ENCODE assay signal across 8 mouse cellular contexts in genomic region chr11:70686901-70687566, GRCm38 (mm10). TPM values are rescaled to one million over a fixed set of nuclear protein-coding genes. Genes with fewer than 3 reads are reported as not detected.
A peak's percentile ranks its signal among the peaks of the same experiment; 100 is the strongest.
DNase-seq lines count a peak whose midpoint lies in the region; ATAC-seq lines count a peak whose summit lies in the region.

No protein-coding gene starts in this region.

- ATAC-seq in embryonic facial prominence, embryonic 11.5 days (replicated peaks; ENCODE audit: insufficient number of reproducible peaks, low FRiP score, low TSS enrichment, low read depth): peak; percentile 72
- ATAC-seq in stomach, embryonic 15.5 days (ENCODE audit: insufficient read depth, low FRiP score, low read depth): peak; percentile 47; the same call in 1 of the 2 replicates

- WGBS in embryonic facial prominence, embryonic 11.5 days: 3% methylated on average over 16 of the region's 16 CpGs
- WGBS in stomach, embryonic 15.5 days: 2% methylated on average over 16 of the region's 16 CpGs

- H3K4me2 ChIP-seq in embryonic facial prominence, embryonic 11.5 days (ENCODE audit: low read depth, low read length): peak overlapping the region; percentile 64
- H3K4me2 ChIP-seq in stomach, embryonic 15.5 days: peak overlapping the region; percentile 77

- H3K36me3 ChIP-seq in embryonic facial prominence, embryonic 11.5 days (replicated peaks; ENCODE audit: control insufficient read depth, insufficient read depth, low read depth, low read length): no peaks in the 10 kb centered on the region
- H3K36me3 ChIP-seq in stomach, embryonic 15.5 days: peaks cover 19% of the 10 kb centered on the region

- peak overlapping the region; percentile 79 for H3K9ac ChIP-seq in embryonic facial prominence, embryonic 11.5 days (replicated peaks; ENCODE audit: low read length)
- H3K9ac ChIP-seq in stomach, embryonic 15.5 days: peak overlapping the region; percentile 76

- H3K27ac ChIP-seq in embryonic facial prominence, embryonic 11.5 days (replicated peaks; ENCODE audit: low read depth, low read length): peak overlapping the region; percentile 70; the same call in 1 of the 2 replicates
- peak overlapping the region; percentile 95 for H3K27ac ChIP-seq in stomach, embryonic 15.5 days

- H3K9me3 ChIP-seq in embryonic facial prominence, embryonic 11.5 days (replicated peaks; ENCODE audit: control insufficient read depth, low read length): no peaks in the 10 kb centered on the region
- H3K9me3 ChIP-seq in stomach, embryonic 15.5 days: no peaks in the 10 kb centered on the region

- peaks cover 4% of the 10 kb centered on the region; the same call in 1 of the 2 replicates for H3K4me1 ChIP-seq in embryonic facial prominence, embryonic 11.5 days (ENCODE audit: control insufficient read depth, insufficient read depth, low read length)
- peaks cover 19% of the 10 kb centered on the region for H3K4me1 ChIP-seq in stomach, embryonic 15.5 days

- H3K4me3 ChIP-seq in embryonic facial prominence, embryonic 11.5 days (ENCODE audit: low read depth, low read length): peak overlapping the region; percentile 80
- H3K4me3 ChIP-seq in stomach, embryonic 15.5 days (replicated peaks): peak overlapping the region; percentile 97

- no peaks in the 10 kb centered on the region for H3K27me3 ChIP-seq in embryonic facial prominence, embryonic 11.5 days (ENCODE audit: control insufficient read depth, insufficient read depth, low read length)
- no peaks in the 10 kb centered on the region for H3K27me3 ChIP-seq in stomach, embryonic 15.5 days (replicated peaks)

- DNase-seq in adrenal gland, postnatal 10 days: peak; percentile 52
- no peak for DNase-seq in adrenal gland, adult 8-10 months
- DNase-seq in MN1 (ENCODE audit: low spot score): peak; percentile 42
- peak; percentile 54 for DNase-seq in embryonic facial prominence, embryonic 11.5 days (ENCODE audit: low spot score)
- peak; percentile 54 for DNase-seq in heart, postnatal 4 days
- DNase-seq in layer of hippocampus, postnatal 14 days (ENCODE audit: low spot score in 2 of 2): peak; percentile 59 to 64
- DNase-seq in lung, postnatal 4 days: peak; percentile 44

RNA-seq across cellular contexts. Expression of gene Camta2, which starts 0.9 kb away (rescaled TPM):
- 10 to 100 TPM; 34.3 to 43.8 TPM for total RNA-seq in adrenal gland, postnatal 10 days (2021)
- 10 to 100 TPM; 42.7 to 57.7 (median 49.8) TPM for total RNA-seq in adrenal gland, adult 8-10 months (2022)
- 4.4 and 7.3 TPM in 2 replicates for polyA plus RNA-seq in embryonic facial prominence, embryonic 11.5 days (2014; fragmentation: Nextera tagmentation; extraction: Ambion mirVana)
- 10 to 100 TPM; 22.2 to 23.5 TPM for total RNA-seq in heart, postnatal 4 days (2021)
- total RNA-seq in layer of hippocampus, postnatal 14 days (2021): 100 to 1,000 TPM; 288 to 296 TPM
- 13.0 and 15.5 TPM in 2 replicates for polyA plus RNA-seq in stomach, embryonic 15.5 days (2015; fragmentation: Nextera tagmentation; extraction: Ambion mirVana)

RNA-seq across cellular contexts. Expression of gene Inca1, which starts 12.9 kb away (rescaled TPM):
- total RNA-seq in adrenal gland, postnatal 10 days (2021): 10 to 100 TPM; 13.8 to 18.9 TPM
- 10 to 100 TPM in 2 of 4 experiments, 1 to 10 TPM in 2; 5.3 to 11.4 (median 8.6) TPM for total RNA-seq in adrenal gland, adult 8-10 months (2022)
- 0.73 and 0.82 TPM in 2 replicates for polyA plus RNA-seq in embryonic facial prominence, embryonic 11.5 days (2014; fragmentation: Nextera tagmentation; extraction: Ambion mirVana)
- total RNA-seq in heart, postnatal 4 days (2021): 1 to 10 TPM; 1.7 to 2.2 TPM
- 1 to 10 TPM; 1.9 to 2.1 TPM for total RNA-seq in layer of hippocampus, postnatal 14 days (2021)
- polyA plus RNA-seq in stomach, embryonic 15.5 days (2015; fragmentation: Nextera tagmentation; extraction: Ambion mirVana): 1.1 and 1.4 TPM in 2 replicates

RNA-seq across cellular contexts. Expression of gene Kif1c, which starts 13.3 kb away (rescaled TPM):
- total RNA-seq in adrenal gland, postnatal 10 days (2021): 100 to 1,000 TPM; 156 to 176 TPM
- 100 to 1,000 TPM; 130 to 210 (median 165) TPM for total RNA-seq in adrenal gland, adult 8-10 months (2022)
- polyA plus RNA-seq in embryonic facial prominence, embryonic 11.5 days (2014; fragmentation: Nextera tagmentation; extraction: Ambion mirVana): 7.5 and 8.3 TPM in 2 replicates
- 100 to 1,000 TPM; 238 to 241 TPM for total RNA-seq in heart, postnatal 4 days (2021)
- total RNA-seq in layer of hippocampus, postnatal 14 days (2021): 10 to 100 TPM; 66.2 to 68.4 TPM
- 4.2 and 4.6 TPM in 2 replicates for polyA plus RNA-seq in stomach, embryonic 15.5 days (2015; fragmentation: Nextera tagmentation; extraction: Ambion mirVana)

RNA-seq across cellular contexts. Expression of gene Spag7, which starts 17.8 kb away (rescaled TPM):
- 10 to 100 TPM; 66.5 to 72.6 TPM for total RNA-seq in adrenal gland, postnatal 10 days (2021)
- 100 to 1,000 TPM in 1 of 4 experiments, 10 to 100 TPM in 3; 79.2 to 112 (median 89.0) TPM for total RNA-seq in adrenal gland, adult 8-10 months (2022)
- polyA plus RNA-seq in embryonic facial prominence, embryonic 11.5 days (2014; fragmentation: Nextera tagmentation; extraction: Ambion mirVana): 107 and 118 TPM in 2 replicates
- 10 to 100 TPM; 86.2 to 92.3 TPM for total RNA-seq in heart, postnatal 4 days (2021)
- total RNA-seq in layer of hippocampus, postnatal 14 days (2021): 10 to 100 TPM; 45.8 to 53.7 TPM
- polyA plus RNA-seq in stomach, embryonic 15.5 days (2015; fragmentation: Nextera tagmentation; extraction: Ambion mirVana): 152 and 156 TPM in 2 replicates

RNA-seq across cellular contexts. Expression of gene Eno3, which starts 30.0 kb away (rescaled TPM):
- total RNA-seq in adrenal gland, postnatal 10 days (2021): 100 to 1,000 TPM in 1 of 2 experiments, 10 to 100 TPM in 1; 89.5 to 224 TPM
- 10 to 100 TPM; 39.4 to 66.5 (median 54.7) TPM for total RNA-seq in adrenal gland, adult 8-10 months (2022)
- polyA plus RNA-seq in embryonic facial prominence, embryonic 11.5 days (2014; fragmentation: Nextera tagmentation; extraction: Ambion mirVana): 30.7 and 40.4 TPM in 2 replicates
- 1,000 to 10,000 TPM; 1,339 to 1,391 TPM for total RNA-seq in heart, postnatal 4 days (2021)
- total RNA-seq in layer of hippocampus, postnatal 14 days (2021): 10 to 100 TPM in 1 of 2 experiments, 1 to 10 TPM in 1; 5.9 to 10.1 TPM
- 13.9 and 16.6 TPM in 2 replicates for polyA plus RNA-seq in stomach, embryonic 15.5 days (2015; fragmentation: Nextera tagmentation; extraction: Ambion mirVana)

Comparison
In these comparisons a context has a peak if more than half of its experiments do, and no peak if none do; other contexts are left out.
1. RNA of gene Camta2, which starts 0.9 kb away (total RNA-seq): 288 to 296 TPM in layer of hippocampus, postnatal 14 days; 42.7 to 57.7 TPM in adrenal gland, adult 8-10 months, 34.3 to 43.8 TPM in adrenal gland, postnatal 10 days and 22.2 to 23.5 TPM in heart, postnatal 4 days; every median in the first group is over 4 times any median in the second.